Mouse (Mus musculus) midbrain, embryonic 12.5 days (tissue): ENCODE measurements around the gene Acaa1a. TPM values are rescaled to one million over a fixed set of nuclear protein-coding genes. Genes with fewer than 3 reads are reported as not detected.

Experiments
- ATAC-seq: fragments of 200-750 bp; cut with Nextera tagmentation; 2 replicates; pipeline ENCODE4 v1.8.0; 2017; ENCODE audit warnings: low read depth, moderate TSS enrichment, moderate library complexity; ENCODE audit not compliant: low FRiP score
- H3K27ac ChIP-seq: fragments of 300-500 bp; sonication (generic); replicated peaks from 2 replicates; pipeline ENCODE4 v1.5.1; 2016; ENCODE audit warnings: mild to moderate bottlenecking
- H3K27me3 ChIP-seq: fragments of 300-500 bp; sonication (generic); 2 replicates; pipeline ENCODE4 v1.6.1; 2016; ENCODE audit warnings: mild to moderate bottlenecking
- H3K36me3 ChIP-seq: fragments of 300-500 bp; sonication (generic); 2 replicates; pipeline ENCODE4 v1.6.1; 2016
- H3K4me1 ChIP-seq: fragments of 300-500 bp; sonication (generic); 2 replicates; pipeline ENCODE4 v1.6.1; 2016
- H3K4me2 ChIP-seq: fragments of 300-500 bp; sonication (generic); replicated peaks from 2 replicates; pipeline ENCODE4 v1.6.1; 2016; ENCODE audit warnings: mild to moderate bottlenecking, moderate library complexity
- H3K4me3 ChIP-seq: fragments of 300-500 bp; sonication (generic); 2 replicates; pipeline ENCODE4 v1.5.1; 2016; ENCODE audit warnings: mild to moderate bottlenecking
- H3K9ac ChIP-seq: fragments of 300-500 bp; sonication (generic); replicated peaks from 2 replicates; pipeline ENCODE4 v1.6.1; 2016; ENCODE audit warnings: mild to moderate bottlenecking, moderate library complexity
- H3K9me3 ChIP-seq: fragments of 300-500 bp; sonication (generic); 2 replicates; pipeline ENCODE4 v1.6.1; 2016; ENCODE audit warnings: mild to moderate bottlenecking
- WGBS: fragments of 180-500 bp; shearing (Covaris S2); methylation state at CpG from one replicate; pipeline ENCODE4 v1.1.7; 2016; 5-methylcytosine and 5-hydroxymethylcytosine counted together
- polyA plus RNA-seq: library from polyadenylated mRNA; unstranded; fragments of >200 nt; fragmentation: Nextera tagmentation; extraction: Ambion mirVana; gene quantifications from 2 replicates; pipeline ENCODE4 v1.2.1, GENCODE M21; 2016

Gene Acaa1a
- polyA plus RNA-seq, 1 experiment from 2014 or later = 82.2 TPM

GRCm38 (mm10) chr9:119340909-119341816 is 1.7 kb downstream of the Acaa1a start, which contains the start of gene Myd88:
Gene Myd88 (minus strand): TSS chr9:119341411.
- Histone ChIP-seq H3K27me3 (peaks cover 21% of the 10 kb centered on the region), H3K9me3 (no peaks in the 10 kb centered on the region), H3K4me2 (peak within 1 kb of the TSS; percentile 76), H3K4me3 (peak within 1 kb of the TSS; percentile 85), H3K9ac (peak within 1 kb of the TSS; percentile 89), H3K27ac (peak within 1 kb of the TSS; percentile 87), H3K4me1 (peaks cover 28% of the 10 kb centered on the region), H3K36me3 (peaks cover 30% of the 10 kb centered on the region)
- WGBS = under 1% methylated on average over 68 of the region's 68 CpGs
- ATAC-seq = peak; percentile 99

- peaks cover 21% of the 10 kb centered on the region for H3K27me3 ChIP-seq
- H3K27ac ChIP-seq = no peak overlapping the region
- peaks cover 46% of the 10 kb centered on the region for H3K36me3 ChIP-seq
- whole genome bisulfite sequencing = 92% methylated on average over 7 of the region's 7 CpGs
- peak overlapping the region; percentile 85; the same call in 1 of the 2 replicates for H3K4me3 ChIP-seq
- ATAC-seq = no peak
- H3K9ac ChIP-seq = no peak overlapping the region
- peak overlapping the region; percentile 76 for H3K4me2 ChIP-seq
- H3K4me1 ChIP-seq = peaks cover 28% of the 10 kb centered on the region
- H3K9me3 ChIP-seq = no peaks in the 10 kb centered on the region
Measured at GRCm38 (mm10) chr9:119342728-119343127, 3.3 kb downstream of the Acaa1a start.

- H3K27ac ChIP-seq = no peak overlapping the region
- peaks cover 12% of the 10 kb centered on the region for H3K4me1 ChIP-seq
- H3K27me3 ChIP-seq = no peaks in the 10 kb centered on the region
- peaks cover 74% of the 10 kb centered on the region for H3K36me3 ChIP-seq
- no peaks in the 10 kb centered on the region for H3K9me3 ChIP-seq
- ATAC-seq = no peak
- H3K9ac ChIP-seq = no peak overlapping the region
- 94% methylated on average over 8 of the region's 8 CpGs for WGBS
- no peak overlapping the region for H3K4me3 ChIP-seq
- H3K4me2 ChIP-seq = no peak overlapping the region
Measured at GRCm38 (mm10) chr9:119346376-119346775, 6.9 kb downstream of the Acaa1a start.

GRCm38 (mm10) chr9:119350531-119350930 is 11.1 kb downstream of the Acaa1a start:
- 89% methylated on average over 3 of the region's 3 CpGs for WGBS
- H3K4me2 ChIP-seq = no peak overlapping the region
- H3K4me3 ChIP-seq = no peak overlapping the region
- no peak overlapping the region for H3K27ac ChIP-seq
- H3K27me3 ChIP-seq = no peaks in the 10 kb centered on the region
- H3K4me1 ChIP-seq = no peaks in the 10 kb centered on the region
- H3K9me3 ChIP-seq = no peaks in the 10 kb centered on the region
- no peak for ATAC-seq
- H3K36me3 ChIP-seq = peaks cover 51% of the 10 kb centered on the region
- H3K9ac ChIP-seq = no peak overlapping the region

GRCm38 (mm10) chr9:119350947-119351705 is 11.7 kb downstream of the Acaa1a start:
- no peaks in the 10 kb centered on the region for H3K27me3 ChIP-seq
- H3K4me1 ChIP-seq = no peaks in the 10 kb centered on the region
- H3K4me2 ChIP-seq = no peak overlapping the region
- H3K27ac ChIP-seq = no peak overlapping the region
- no peak overlapping the region for H3K9ac ChIP-seq
- no peak for ATAC-seq
- peaks cover 46% of the 10 kb centered on the region for H3K36me3 ChIP-seq
- WGBS = 91% methylated on average over 10 of the region's 10 CpGs
- no peak overlapping the region for H3K4me3 ChIP-seq
- H3K9me3 ChIP-seq = no peaks in the 10 kb centered on the region

- Histone ChIP-seq H3K27me3 (no peaks in the 10 kb centered on the region), H3K9ac (no peak overlapping the region), H3K27ac (no peak overlapping the region), H3K4me3 (no peak overlapping the region), H3K9me3 (no peaks in the 10 kb centered on the region), H3K36me3 (peaks cover 36% of the 10 kb centered on the region), H3K4me2 (no peak overlapping the region), H3K4me1 (no peaks in the 10 kb centered on the region)
- 19% methylated on average over 4 of the region's 4 CpGs for WGBS
- ATAC-seq = peak; percentile 86
Measured at GRCm38 (mm10) chr9:119352060-119352459, 12.6 kb downstream of the Acaa1a start.

GRCm38 (mm10) chr9:119353926-119354325 is 14.4 kb downstream of the Acaa1a start:
- Histone ChIP-seq H3K9ac (no peak overlapping the region), H3K4me3 (no peak overlapping the region), H3K27me3 (no peaks in the 10 kb centered on the region), H3K4me1 (no peaks in the 10 kb centered on the region; the same call in 1 of the 2 replicates), H3K4me2 (no peak overlapping the region), H3K36me3 (peaks cover 20% of the 10 kb centered on the region), H3K27ac (no peak overlapping the region), H3K9me3 (no peaks in the 10 kb centered on the region)
- no peak for ATAC-seq
- WGBS = 77% methylated on average over 6 of the region's 6 CpGs

- no peak for ATAC-seq
Measured at GRCm38 (mm10) chr9:119355943-119356342, 16.5 kb downstream of the Acaa1a start.

GRCm38 (mm10) chr9:119357331-119358057 is 18.0 kb downstream of the Acaa1a start, which contains the start of gene Xylb:
Gene Xylb (plus strand): TSS chr9:119357381.
- peak within 1 kb of the TSS; percentile 65 for H3K9ac ChIP-seq
- H3K4me1 ChIP-seq = no peaks in the 10 kb centered on the region; the same call in 1 of the 2 replicates
- H3K36me3 ChIP-seq = no peaks in the 10 kb centered on the region
- 3% methylated on average over 65 of the region's 65 CpGs for WGBS
- H3K27ac ChIP-seq = no peak within 1 kb of the TSS
- no peaks in the 10 kb centered on the region for H3K9me3 ChIP-seq
- peak within 1 kb of the TSS; percentile 89 for H3K4me2 ChIP-seq
- H3K27me3 ChIP-seq = no peaks in the 10 kb centered on the region
- H3K4me3 ChIP-seq = peak within 1 kb of the TSS; percentile 63
- ATAC-seq = peak; percentile 89

More at GRCm38 (mm10) chr9:119355943-119356342, 16.5 kb downstream of the Acaa1a start:
- no peaks in the 10 kb centered on the region for H3K27me3 ChIP-seq
- H3K9ac ChIP-seq = no peak overlapping the region
- H3K36me3 ChIP-seq = peaks cover 6% of the 10 kb centered on the region
- no peaks in the 10 kb centered on the region; the same call in 1 of the 2 replicates for H3K4me1 ChIP-seq
- no peaks in the 10 kb centered on the region for H3K9me3 ChIP-seq
- no peak overlapping the region for H3K4me3 ChIP-seq
- H3K4me2 ChIP-seq = no peak overlapping the region
- H3K27ac ChIP-seq = no peak overlapping the region
- WGBS = 82% methylated on average over 6 of the region's 6 CpGs

- peak overlapping the region; percentile 89 for H3K4me2 ChIP-seq
- WGBS = 46% methylated on average over 9 of the region's 9 CpGs
- ATAC-seq = no peak
- no peaks in the 10 kb centered on the region for H3K27me3 ChIP-seq
- H3K36me3 ChIP-seq = no peaks in the 10 kb centered on the region
- H3K4me3 ChIP-seq = peak overlapping the region; percentile 63
- no peak overlapping the region for H3K27ac ChIP-seq
- no peaks in the 10 kb centered on the region for H3K9me3 ChIP-seq
- H3K9ac ChIP-seq = no peak overlapping the region
- H3K4me1 ChIP-seq = no peaks in the 10 kb centered on the region; the same call in 1 of the 2 replicates
Measured at GRCm38 (mm10) chr9:119358058-119358429, 18.6 kb downstream of the Acaa1a start.

- no peaks in the 10 kb centered on the region for H3K9me3 ChIP-seq
- no peak for ATAC-seq
Measured at GRCm38 (mm10) chr9:119361416-119361815, 21.9 kb downstream of the Acaa1a start.

More at GRCm38 (mm10) chr9:119361416-119361815, 21.9 kb downstream of the Acaa1a start:
- H3K4me1 ChIP-seq = no peaks in the 10 kb centered on the region; the same call in 1 of the 2 replicates
- H3K9ac ChIP-seq = no peak overlapping the region
- WGBS = 94% methylated on average over 5 of the region's 5 CpGs
- no peak overlapping the region for H3K4me3 ChIP-seq
- H3K27ac ChIP-seq = no peak overlapping the region
- H3K36me3 ChIP-seq = no peaks in the 10 kb centered on the region
- H3K27me3 ChIP-seq = no peaks in the 10 kb centered on the region
- no peak overlapping the region for H3K4me2 ChIP-seq
